Mouse (Mus musculus): ENCODE data around the gene Frmd4a.

DNA sequence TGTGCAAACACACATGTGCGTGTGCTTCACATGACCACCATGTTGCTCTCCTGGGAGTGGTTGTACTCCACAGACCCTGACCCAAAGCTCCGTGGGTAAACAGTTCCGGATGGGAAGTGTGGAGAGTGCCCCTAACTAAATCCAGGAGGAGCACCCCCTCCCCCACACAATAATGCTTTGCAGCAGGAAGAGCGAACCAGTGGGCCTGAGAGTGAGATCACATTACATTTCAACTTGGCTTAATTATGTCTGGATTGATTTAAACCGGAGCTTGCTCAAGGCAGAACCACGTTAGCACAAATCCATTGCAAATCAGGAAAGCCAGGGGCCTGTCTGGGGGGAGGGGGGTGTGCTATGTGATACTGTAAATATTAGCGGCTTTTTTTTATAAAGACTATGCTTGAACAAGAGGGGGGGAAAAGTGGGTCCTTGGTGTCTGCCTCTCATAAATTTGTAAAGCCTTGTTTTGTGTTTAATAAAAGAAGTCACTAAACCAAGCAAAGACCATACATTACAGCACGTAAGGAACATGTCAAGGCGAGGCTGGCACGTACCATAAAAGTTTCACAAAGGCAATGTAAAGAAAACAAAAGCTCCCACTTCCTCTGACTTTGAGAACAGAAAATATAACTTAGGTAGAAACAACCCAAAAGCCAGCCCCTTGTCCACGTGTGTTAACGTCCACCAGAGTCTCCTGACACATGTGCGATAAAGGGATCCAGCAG, 570.3 kb downstream of the Frmd4a start:
- TF ChIP-seq CTCF (IDR thresholded peaks at IDR 0.05; ENCODE audit: control insufficient read depth, insufficient read depth, low read length), result no peak
- no peak for TF ChIP-seq POLR2A (IDR thresholded peaks at IDR 0.05; ENCODE audit: borderline replicate concordance, control insufficient read depth, low read depth, low read length)

Measured in bone marrow, adult 2 months (tissue).